Mouse (Mus musculus): Measurements from ENCODE around the gene Trpm1. TPM values are rescaled to one million over a fixed set of nuclear protein-coding genes. Genes with fewer than 3 reads are reported as not detected.
A peak's percentile ranks its signal among the peaks of the same experiment; 100 is the strongest.
"Not testable (repeated sequence)": the region's sequence is repeated elsewhere in the genome, so short reads cannot be mapped to it uniquely, and the experiment has no call there.

The Trpm1 gene
- under 1 TPM; 0.10 to 0.77 TPM for total RNA-seq (2021)

DNA sequence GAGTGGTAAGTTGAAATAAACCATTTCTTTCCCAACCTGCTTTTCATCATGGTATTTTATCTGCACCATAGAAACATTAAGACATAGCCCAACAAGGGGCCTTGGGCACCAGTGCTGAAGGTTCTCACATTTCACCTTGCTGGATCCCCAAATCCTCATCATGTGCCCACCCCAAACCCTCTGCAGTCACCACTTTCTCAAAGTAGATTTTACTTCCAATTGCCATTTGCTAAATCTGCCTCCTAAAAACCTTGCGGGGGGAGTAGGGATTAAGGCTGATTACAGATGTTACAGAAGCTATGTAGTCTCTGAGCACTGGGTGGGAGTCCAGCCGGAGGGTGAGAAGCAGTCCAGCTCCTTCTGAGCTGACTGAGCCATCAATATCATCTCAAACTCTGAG is at the start of gene Trpm1:
Gene Trpm1, plus strand, starts transcription at position 301 of the 400 bp plus-strand sequence.
- DNase-seq, result no peak

DNA sequence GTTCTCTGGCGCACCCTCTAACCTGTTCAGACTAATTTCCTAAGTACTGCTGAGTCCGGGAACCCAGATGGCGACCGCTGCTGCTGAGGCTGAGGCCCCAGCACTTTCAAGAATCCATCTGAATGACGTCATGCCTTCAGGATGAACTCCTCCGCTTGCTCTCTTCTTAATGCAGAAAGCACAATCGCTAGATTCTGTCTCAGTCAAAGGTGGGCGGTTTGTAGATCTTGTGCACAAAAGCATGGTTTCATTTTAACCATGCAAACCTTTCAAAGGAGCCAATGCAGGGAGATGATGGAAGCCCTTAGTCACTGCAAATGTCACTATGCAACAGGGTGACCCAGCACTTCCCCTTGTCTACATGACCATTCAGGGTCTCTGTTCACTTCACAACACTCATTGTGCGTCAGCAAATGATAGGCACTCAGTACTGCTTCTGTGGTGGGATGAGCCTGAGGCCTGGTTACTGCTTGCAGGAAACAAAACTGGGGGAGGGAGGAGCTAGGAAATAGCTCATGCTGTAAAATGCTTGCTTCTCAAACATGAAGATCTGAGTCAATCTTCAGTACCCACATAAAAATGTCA is 31.4 kb upstream of the Trpm1 start:
- intact Hi-C loops (cut with DNase I), result no loop called here
- no peak for DNase-seq

More for the DNA sequence above, at the start of gene Trpm1:
- intact Hi-C loops (cut with DNase I), result loop anchor here (10.0 kb wide), 2 partner anchors 219 to 399 kb away; partner anchors contain the start of gene Klf13

DNA sequence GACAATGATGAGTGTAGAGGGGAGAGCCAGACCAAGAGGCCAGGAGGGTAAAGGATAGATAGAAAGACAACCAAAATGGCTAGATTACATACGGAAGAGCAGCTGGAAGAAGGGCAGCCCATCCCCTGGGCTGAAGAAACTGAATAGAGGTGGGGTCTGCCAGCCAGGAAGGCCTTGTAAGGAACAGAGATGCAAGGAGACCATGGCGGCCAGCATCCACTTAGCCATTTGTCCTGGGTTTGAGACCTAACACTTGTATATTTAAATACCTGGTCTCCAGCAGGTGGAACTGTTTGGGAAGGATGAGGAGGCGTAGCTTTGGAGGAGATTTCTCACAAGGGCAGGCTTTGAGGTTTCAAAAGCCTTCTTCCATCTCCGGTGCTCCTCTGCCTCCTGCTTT is 29.9 kb upstream of the Trpm1 start:
- no peak for DNase-seq
- intact Hi-C loops (cut with DNase I), result no loop called here

DNA sequence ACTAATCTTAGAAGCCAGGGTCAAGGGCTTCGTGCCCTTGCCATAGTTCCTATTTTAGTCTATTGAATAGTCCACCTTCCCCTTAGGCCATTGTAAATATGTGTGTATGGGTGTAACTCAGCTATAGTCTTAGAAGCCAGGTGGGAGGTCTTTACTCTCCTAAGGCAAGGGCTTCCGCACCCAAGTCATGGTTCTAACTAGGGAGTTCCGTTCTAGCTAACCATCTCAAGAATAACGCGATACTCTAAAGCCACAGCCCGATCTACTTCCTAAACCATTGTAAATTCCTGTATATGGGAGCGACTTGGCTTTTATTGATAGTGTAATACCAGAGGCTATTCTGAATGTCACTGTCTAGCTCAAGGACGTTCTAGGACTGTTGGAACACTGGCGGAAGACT is 27.6 kb upstream of the Trpm1 start:
- not testable (repeated sequence) for DNase-seq

DNA sequence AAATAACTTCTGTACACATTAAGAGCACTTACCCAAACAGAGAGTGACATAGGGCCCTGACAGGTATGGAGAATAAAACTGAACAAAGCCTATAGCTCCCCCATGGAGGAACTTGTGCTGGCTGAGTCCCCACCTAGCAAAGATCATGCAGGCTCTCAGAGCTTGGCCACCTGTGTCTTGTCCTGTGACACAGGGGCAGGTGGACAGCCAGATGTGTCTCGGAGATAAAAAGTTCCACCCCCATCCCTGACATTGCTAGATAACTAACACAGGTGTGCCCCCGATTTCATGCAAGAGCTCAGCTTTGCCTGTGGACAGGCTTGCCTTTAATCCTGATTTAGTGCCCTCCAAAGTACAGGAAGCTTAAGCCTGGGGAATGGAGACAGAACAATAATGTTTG is 13.8 kb upstream of the Trpm1 start:
- no peak for DNase-seq
- intact Hi-C loops (cut with DNase I), result no loop called here

More for the DNA sequence above, 27.6 kb upstream of the Trpm1 start:
- intact Hi-C loops (cut with DNase I), result not testable (repeated sequence)

DNA sequence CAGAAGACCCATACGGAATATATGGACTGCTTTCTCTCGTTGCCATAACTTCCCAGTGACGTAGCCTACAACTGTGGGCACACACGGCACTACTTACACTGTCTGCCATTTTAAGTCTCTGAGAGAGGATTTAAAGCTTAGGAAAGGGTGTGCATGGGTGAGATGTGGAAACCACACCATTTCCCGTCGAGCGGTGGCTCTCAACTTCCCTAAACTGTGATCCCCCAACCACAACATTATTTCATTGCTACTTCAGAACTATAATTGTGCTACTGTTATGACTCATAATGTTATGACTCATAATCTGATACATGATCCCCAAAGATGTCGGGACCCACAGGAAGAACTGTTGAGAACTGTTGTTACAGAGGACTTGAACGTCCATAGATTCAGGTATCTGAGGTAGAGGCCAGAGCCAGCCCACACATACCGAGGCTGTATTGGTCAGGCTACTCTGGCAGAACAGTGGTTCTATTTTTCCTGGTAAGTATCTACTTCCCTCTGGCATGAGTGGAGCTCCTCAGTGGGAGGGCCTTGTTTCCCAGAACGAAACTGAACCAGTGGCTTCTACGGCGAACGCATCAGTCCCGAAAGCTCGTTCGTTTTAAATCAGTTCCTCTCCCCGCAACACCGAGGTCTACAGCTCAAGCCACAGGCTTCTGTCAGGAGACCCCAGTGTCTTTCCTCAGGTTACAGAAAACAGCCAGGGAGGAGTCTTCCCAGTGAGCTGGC is 12.2 kb upstream of the Trpm1 start:
- intact Hi-C loops (cut with DNase I), result no loop called here
- no peak for DNase-seq

DNA sequence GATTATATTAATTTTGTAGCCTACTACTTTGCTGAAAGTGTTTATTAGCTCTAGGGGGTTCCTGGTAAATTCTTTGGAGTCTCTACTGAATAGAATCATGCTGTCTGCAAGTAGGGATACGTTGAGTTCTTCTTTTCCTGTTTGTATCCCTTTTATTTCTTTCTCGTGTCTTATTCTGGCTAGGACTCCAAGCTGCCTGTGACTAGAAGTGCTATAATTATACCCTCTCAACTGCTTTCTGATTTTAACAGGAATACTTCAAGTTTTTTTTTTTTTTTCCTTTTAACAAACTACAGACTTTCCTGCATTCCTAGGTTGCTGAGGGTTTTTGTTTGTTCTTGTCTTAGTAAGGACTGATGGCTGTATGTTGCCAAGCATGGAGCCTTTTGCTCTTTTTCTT is 4.3 kb upstream of the Trpm1 start:
- no peak for DNase-seq
- intact Hi-C loops (cut with DNase I), result no loop called here

DNA sequence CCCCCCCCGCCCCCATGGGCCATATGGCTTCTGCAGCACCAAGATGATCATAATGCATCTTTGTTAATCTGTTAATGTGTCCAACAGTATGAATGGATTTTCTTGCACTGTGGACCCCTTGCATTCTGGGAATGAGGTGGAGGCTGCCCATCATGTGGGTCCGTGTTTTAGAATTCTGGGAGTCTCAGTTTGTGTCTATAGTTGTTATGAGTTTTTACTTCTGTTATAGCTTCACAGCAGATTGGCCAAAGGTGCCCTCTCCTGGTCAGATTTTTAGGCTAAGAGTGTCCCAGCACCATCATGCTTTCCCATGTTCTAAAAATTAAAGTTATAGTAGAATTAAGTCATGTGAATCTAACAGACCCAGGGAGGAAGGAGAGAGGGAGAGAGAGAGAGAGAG is 3.9 kb upstream of the Trpm1 start:
- intact Hi-C loops (cut with DNase I), result loop anchor here (10.0 kb wide), 2 partner anchors 215 to 395 kb away; partner anchors contain the start of gene Klf13
- no peak for DNase-seq

DNA sequence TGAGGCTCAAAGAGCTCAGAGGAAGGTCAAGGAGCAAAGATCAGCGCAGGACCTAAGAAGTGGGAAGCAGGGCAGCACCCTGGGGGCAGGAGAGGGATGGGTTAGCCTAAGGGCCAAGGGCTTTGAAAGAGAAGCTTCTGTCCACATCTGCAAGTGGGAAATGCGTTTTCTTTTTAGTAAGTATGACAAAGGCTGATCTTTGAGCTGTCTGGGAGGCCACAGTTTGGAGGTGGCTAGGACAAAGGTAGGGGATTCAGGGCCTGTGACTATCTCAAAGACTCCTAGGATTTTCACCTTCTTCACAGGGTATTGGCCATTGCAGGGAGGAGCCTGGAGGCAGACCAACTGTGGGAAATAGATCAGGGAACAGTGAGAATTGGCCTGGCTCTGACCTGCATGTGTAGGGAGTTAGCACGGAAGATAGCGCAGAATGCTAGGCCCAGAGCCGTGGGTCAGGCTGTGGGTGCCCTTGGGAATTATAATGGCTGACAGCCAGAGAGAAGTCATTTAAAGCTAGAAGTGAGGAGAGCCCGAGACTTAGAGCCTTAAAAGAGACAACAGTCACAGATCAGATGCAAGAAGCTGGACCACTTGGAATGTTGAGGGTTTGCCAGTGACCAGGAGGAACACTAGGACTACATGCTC is 3.1 kb upstream of the Trpm1 start:
- intact Hi-C loops (cut with DNase I), result loop anchor here (10.0 kb wide), 2 partner anchors 216 to 396 kb away; partner anchors contain the start of gene Klf13
- no peak for DNase-seq

DNA sequence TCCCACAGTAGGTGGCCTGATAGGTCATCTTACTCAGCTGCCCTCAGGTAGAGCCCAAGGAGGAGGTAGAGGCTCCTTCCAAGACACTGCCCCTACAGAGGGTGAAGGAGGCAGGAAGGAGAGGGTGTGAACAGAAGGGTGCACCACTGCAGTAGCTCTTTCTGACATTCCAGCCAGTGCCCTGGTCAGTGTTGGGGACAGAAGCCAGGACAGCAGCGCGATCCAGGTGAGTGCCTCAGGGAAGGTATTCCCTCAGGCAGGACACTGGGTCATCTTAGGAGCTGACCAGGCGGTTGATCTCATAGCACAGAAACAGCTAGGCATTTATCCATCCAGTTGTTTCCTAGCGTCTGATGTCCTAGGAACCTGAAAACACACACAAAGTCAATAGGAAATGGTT is 1.6 kb downstream of the Trpm1 start:
- intact Hi-C loops (cut with DNase I), result loop anchor here (10.0 kb wide), 2 partner anchors 220 to 400 kb away; partner anchors contain the start of gene Klf13
- DNase-seq, result no peak

DNA sequence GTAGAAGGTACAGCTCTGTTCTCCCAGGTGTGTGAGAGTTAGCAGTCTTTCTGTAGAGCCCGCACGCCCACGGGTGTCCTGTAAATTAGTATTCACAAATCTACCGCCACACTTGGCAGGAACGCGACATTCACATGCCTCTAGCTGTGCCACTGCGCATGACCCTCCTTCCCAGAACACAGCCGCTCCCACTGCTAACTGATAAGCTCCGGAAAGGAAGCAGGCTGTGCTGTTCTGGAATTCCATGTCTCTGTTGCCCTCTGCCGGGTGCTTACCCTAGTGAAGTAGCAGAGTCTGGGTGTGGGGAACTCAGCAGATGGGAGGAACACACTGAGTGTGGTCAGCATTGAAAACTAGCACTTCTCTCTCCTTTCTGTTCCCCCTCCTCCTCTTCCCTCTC is 2.1 kb downstream of the Trpm1 start:
- DNase-seq, result peak; percentile 74
- intact Hi-C loops (cut with DNase I), result loop anchor here (10.0 kb wide), 2 partner anchors 221 to 401 kb away; partner anchors contain the start of gene Klf13

DNA sequence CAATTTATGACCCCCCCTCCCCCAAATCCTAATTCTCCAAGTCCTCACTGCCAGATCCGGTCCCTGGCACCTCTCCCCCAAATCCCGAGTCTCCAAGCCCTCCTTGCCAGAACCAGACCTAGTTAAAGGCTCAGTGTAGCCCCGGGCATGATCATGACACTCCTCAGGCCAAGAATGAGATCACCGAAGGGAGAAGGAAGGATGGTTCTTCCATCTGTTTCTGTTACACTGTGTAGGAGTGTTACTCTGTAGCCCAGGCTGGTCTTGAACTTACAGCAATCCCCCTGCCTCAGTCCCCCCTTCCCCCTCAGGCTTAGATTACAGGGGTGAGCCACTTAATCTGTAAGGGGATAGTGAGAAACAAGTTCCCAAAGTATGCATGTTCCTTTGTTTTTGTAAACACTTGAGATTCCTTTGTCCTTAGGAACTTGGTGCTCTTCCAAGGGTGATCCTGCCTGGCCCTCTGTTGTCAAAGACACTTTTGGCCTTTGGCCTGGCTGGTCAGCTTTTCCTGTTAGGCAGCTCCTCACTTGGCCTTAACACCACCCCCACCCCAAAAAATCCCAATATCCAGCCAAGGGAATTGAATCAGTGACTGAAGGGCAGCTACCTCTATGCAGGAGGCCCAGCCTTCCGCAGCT is 2.8 kb downstream of the Trpm1 start:
- peak; percentile 19 for DNase-seq
- intact Hi-C loops (cut with DNase I), result loop anchor here (10.0 kb wide), 2 partner anchors 222 to 402 kb away; partner anchors contain the start of gene Klf13

DNA sequence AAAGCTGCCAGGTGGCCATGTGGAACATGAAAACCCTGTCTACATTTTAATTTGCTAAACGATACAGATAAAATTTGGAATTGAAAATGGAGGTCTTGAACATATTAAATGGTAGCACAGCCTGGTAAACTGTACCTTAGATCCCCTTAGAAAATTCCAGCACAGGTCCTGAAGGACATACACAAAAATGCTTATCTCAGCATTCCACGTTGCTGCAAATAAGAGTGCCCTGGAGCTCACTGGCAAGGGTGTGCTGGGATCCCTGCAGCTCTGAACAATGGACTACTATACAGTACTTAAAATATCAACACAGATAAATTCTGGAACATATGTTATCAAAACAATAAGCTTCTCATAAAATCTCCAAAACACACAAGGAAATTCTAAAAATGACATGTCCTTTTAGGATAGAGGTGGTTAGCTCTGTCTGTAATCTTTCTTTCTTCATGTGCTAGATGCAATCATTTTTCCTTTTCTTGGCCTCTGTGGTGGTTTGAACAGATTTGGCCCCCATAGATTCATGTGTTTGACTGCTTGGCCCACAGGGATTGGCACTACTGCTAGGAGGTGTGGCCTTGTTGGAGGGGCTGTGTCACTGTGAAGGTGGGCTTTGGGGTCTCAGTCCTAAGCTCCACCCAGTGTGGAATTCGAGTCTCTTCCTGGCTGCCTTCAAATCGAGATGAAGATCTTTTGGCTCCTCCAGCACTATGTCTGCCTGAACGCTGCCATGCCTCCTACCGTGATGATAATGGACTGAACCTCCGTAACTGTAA is 3.5 kb downstream of the Trpm1 start:
- no peak for DNase-seq
- intact Hi-C loops (cut with DNase I), result loop anchor here (10.0 kb wide), 2 partner anchors 222 to 402 kb away; partner anchors contain the start of gene Klf13

DNA sequence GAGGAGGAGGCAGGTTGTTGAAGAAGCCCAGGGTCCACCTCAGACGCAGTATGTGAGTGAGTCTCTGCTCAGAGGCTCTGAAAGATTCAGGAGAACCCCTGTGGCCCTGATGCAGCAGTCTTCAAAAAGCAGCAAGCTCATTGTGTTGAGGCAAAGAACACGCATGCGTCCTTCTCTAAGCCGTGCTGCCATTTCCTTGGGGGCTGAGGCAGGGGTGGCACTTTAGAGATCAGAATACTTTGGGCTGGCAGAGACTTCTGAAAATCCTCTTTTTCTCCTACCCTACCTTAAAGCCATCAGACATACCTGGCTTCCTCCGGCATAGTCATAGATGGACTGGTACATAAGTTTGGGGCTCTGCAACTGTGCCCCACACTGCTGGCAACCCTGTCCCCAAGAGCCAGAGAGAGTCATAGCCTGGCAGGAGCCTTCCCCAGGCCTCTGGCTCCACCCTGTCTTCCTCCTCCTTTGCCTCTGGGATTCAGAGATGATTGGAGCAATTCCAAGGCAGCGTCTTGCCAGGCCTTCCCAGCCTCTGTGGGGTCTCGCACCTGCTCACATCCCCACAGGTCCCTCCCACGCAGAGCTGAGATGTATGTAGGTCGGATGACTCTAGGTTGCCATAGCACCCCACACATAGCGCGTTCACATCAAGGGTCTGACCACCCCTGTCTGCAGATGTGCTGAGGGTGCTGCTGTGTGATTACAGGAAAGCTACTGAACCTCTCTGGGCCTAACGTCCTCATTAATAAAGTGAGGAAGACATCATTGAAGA is 4.8 kb downstream of the Trpm1 start:
- no peak for DNase-seq

DNA sequence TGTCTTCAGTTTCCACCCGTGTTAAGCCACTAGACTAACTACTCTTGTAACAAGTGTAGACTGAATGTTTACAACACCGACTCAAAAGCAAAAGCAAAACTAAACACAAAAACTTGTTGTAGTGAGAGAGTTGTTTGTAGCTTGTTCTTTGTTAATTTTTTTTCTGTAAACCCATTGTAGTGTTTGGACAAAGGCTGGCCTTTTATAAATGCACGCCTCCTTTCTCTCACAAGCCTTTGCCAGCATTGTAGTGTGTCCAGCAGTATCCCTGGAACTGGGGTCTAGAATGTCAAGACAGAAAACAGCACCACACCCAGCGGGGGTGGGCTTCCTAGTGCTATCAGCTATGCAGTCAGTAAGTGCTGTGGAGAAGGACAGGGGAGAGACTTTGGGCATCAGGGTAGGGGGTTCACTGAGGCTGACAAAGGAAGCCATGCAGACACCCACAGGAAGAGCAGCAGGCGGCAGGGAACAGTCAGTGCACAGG is 5.5 kb downstream of the Trpm1 start:
- DNase-seq, result no peak
- intact Hi-C loops (cut with DNase I), result loop anchor here (10.0 kb wide), 2 partner anchors 224 to 404 kb away; partner anchors contain the start of gene Klf13

More for the DNA sequence above, 4.8 kb downstream of the Trpm1 start:
- intact Hi-C loops (cut with DNase I), result loop anchor here (10.0 kb wide), 2 partner anchors 224 to 404 kb away; partner anchors contain the start of gene Klf13

DNA sequence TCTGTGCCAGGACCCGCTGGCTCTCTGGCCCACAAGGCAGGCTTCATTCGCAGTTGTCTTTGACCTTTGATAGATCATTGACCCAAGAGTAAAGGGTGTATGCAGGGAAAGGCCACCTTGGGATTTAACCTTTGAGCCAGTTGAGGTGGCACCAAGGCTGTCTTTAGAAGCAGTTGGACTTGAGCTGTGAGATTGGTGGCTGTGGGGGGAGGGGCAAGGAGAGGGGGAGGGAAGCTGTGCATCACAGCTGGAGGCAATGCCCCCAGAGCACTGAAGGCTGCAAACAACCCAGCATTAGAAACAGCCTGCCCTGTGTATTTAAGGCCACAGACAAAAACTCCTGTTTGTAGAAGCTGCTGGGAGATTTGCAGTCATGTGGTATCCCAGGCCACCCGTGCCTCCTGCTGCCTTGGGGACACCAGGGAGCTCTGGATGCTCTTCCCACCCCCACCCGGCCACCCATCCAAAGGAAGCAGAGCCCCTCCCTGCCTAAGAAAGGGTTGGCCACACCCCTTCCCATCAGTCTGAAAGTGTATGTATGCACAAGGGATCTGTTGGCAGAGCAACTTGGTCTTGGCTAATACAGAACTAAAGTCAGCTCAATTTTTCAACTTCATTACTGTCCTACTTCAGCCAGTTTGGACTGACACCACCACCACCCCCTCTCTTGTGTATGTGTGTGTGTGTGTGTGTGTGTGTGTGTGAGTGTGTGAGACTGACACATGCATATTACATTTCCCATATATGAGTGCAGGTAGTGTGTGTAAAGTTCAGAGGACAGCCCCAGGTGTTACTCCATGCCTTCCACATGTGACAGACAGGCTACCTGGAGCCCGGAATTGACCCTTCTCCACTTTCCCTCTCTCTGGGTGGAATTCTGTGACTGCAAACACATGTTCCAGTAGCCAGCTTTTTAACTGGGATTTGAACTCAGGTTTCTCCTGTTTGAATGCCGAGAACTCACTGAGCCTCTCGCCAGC is 6.3 kb downstream of the Trpm1 start:
- intact Hi-C loops (cut with DNase I), result loop anchor here (5.0 to 10.0 kb wide), 5 partner anchors 165 to 577 kb away; partner anchors contain the start of genes Fan1 and Klf13
- DNase-seq, result no peak

DNA sequence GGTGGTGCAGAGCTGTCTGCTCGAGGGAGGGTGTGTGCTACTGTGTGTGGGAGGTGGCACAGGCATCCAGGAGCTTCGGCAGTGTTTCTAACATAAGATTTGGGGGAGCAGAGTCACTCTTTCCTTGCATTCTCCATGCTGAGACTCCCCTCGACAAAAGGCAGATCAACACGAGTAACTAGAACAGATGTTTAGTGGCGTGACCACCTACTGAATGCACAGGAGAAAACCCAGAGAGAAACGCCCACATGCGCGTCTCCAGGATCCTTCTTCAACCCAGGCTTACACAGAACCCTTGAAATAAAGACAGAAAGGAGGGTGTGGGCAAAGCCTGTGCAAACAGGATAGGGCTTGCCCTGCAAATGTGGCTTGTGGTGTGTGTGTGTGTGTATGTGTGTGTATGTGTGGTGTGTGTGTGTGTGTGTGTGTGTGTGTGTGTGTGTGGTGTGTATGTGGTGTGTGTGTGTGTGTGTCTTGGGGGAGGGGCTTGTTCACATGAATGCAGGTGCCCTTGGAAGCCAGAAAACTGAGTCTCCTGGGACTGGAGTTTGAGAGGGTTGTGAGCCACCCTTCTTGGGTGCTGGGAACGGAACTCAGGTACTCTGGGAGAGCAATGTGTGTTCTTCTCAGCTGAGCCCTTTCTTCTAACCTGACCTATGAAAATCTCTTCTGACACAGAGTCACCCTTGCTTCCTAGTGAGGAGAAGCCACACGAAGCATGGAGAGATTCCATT is 7.3 kb downstream of the Trpm1 start:
- no peak for DNase-seq
- intact Hi-C loops (cut with DNase I), result loop anchor here (5.0 to 10.0 kb wide), 3 partner anchors 164 to 576 kb away; partner anchors contain the start of gene Fan1
